Mouse (Mus musculus) MN1 (cell line): ENCODE data around the gene Brd7.
A peak's percentile ranks its signal among the peaks of the same experiment; 100 is the strongest.

Experiments
- DNase-seq: peaks from one replicate; pipeline ENCODE4 v3.0.0-alpha.2; 2016; ENCODE audit warnings: low spot score

The Brd7 gene

DNA sequence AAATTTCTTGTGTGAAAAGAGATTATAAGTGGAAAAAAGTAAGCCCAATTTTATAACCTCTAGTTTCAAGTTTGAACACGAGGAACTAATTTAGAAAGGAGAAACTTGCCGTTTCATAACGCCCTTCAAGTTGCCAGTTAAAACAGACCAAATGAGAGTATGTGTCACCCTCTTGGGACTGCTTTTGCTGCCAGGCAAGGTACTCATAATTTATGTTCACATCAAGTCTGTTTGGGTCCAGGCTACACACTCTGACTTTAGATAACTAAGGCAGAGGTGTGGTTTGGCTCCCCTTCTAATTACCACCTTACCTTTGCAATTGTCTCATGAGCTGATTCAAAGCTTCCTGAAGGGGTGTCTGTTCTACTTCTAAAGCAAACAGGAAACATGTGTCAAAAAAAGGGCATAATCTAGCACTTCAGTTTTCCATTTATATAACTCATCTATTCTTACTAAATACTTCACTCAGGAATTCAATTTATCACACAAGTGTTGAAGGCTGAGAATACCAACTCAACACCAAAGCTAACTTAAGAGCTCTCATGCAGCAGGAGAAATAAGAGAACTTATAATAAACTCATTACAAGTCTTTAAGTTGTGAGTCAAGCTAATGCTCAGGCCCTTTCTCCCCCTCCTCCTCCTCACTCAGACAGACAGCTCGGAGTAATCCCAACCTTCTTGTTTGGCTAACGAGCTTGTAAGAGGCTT, 4.6 kb downstream of the Brd7 start:
- no peak for DNase-seq

DNA sequence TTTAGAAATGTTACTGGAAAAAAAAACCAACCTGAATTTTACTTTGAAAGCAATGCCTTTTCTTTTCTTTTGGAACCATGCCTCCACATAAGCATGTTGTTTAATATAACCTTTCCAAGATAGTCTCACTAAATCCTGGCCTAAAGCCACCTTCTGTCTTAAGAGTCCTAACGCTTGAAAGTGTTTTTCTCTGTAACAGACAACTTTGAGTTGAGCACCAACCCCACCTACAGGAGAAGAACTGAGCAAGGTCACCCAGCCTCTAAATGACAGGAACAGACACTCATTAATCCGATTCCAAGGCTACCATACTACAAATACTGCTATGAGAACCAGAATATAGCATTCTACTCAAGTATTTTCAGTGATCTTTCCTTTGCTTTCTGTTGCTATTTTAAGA, 12.9 kb downstream of the Brd7 start:
- no peak for DNase-seq

DNA sequence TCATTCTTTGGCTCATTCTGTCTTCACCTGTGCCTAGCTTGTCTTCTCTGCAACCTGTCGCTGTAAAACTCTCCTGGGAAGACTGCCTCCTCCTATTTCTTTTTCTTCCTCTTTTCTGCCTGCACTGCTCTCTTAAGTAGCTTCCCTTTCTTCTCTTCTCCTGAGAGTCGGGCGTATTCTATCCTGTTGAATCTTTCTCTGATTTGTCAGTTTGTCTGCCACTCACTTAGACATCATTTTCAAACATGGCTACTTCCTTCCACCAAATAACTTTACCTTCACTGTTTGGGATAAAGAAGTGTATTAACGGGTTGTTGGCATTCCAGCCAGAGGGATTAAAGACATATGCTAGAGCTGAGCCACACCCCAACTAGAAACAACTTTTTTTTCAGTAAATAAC, 20.0 kb downstream of the Brd7 start:
- no peak for DNase-seq

DNA sequence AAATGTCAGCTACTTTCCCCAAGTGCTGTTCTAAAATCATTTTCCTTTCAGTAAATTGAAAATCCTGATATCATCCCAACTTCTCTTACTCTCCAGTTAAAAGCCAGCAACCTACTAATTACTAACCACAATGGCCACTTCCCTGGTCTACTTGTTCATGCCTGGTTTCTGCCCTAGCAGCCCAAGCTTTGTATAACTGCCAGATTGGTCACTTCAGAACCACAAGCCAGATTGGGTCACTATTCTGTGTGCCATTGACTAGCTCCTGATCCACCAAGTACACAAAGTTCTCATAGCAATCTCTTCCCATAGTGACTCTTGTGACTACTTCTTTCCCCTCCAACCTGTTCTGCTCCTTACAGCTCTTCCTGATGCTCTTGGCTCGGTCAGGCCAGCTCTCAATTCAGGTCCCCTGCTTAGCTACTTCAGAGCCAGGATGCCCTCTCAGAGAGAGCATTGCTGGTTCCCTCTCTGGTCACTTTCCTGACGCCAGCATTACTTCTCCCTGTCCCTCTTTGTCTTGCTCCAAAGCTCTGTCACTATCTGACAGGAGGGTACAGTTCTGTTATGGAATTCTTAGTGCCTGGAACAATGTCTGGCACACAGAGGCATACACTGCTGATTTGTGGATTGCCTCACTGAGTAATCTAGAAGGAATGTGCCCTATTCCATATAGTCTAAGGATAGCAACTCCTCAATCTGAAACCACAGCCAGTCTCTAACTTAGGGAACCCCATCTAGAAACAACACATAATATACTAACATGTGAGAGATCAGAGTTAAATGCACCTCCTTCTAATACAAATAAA, 21.9 kb downstream of the Brd7 start:
- DNase-seq, result no peak

DNA sequence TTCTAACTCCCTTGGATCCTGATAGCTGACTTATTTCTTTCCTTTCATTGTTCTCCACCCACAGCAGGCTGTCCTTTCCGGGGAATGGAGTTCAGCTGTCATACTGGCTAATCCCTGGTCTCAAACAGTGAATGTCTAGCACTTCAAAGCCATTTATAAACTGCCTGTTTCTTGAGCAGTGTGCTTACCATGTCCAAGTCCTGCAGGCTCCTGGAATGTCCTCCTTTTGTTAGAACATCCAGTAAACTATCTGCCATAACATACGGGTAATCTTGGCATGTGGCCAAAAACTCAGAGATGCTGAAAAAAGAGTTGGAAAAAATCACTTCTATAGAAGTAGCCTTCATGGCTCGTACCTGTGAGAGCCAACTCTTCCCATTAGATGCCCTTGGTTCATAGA, 22.8 kb downstream of the Brd7 start:
- DNase-seq, result no peak

DNA sequence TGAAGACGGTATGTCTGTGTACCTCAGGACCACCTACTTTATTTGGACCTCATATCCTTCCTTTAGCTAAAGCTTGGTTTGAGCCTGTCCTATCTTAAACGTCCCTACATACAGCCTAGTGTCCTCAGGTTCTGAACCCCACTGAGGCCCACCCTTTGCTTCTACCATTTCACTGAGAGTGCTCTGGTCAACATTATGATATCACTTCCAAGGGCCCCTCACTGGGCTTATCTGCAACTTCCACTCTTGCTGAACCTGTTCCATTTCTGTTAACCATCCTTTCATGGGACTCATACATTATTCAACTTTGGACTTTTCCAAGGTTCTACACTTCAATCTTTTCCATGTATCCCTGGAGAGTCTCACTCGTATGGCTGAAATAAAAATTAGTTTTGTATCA, 27.0 kb downstream of the Brd7 start:
- no peak for DNase-seq

DNA sequence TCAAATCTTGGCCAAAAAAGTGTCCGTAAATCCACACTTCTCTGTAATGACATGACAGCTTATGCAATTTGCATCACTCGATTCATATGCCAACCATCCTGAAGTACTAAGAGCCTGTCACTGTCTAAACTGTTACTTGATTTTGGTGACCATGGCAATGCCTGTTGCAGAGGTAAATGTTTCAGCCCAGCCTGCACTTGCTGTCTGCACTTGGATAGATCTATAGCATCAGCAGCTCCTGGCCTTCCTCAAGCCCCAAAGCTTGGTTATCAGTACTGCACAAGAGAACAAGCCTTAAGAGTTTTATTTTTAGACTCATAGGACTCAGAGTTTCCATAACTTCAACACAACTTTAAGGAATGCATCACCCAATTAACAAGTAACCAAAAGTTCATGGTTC, 27.6 kb downstream of the Brd7 start:
- no peak for DNase-seq

DNA sequence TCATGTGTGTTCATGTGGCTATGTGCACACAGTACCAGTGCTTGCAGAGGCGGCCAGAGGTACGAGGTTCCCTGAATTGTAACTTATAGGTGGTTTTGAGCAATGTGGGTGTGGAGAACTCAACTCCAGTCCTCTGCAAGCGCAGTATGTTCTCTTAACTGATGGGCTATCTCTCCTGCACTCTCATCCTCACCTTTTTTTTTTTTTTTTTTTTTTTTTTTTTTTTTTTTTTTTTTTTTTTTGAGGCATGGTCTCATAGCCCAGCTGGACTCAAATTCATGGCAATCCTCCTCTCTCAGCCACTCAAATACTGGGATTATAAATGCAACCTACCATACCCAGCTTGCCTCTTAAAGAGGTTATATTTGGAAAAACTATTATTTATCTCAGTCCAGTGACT, 31.2 kb downstream of the Brd7 start:
- DNase-seq, result no peak

DNA sequence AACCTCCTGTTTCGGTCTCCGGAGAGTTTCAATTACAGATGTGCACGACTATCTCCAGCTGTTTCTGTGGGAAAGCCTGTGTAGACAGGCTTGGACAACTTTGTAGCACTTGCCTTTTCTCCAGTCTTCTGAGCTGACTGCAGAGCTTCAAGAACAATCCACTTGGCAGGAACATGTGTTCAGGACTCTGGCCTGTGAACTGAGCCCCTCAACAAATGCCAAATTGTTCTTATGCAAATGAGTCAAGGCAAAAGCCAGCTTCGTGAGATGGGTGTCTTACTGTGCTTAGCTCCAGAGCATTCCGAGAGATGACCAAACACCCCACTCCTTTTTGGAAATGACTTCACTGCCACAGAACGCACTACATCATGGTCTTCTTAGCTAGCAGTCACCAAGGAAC, 33.3 kb downstream of the Brd7 start:
- DNase-seq, result no peak

DNA sequence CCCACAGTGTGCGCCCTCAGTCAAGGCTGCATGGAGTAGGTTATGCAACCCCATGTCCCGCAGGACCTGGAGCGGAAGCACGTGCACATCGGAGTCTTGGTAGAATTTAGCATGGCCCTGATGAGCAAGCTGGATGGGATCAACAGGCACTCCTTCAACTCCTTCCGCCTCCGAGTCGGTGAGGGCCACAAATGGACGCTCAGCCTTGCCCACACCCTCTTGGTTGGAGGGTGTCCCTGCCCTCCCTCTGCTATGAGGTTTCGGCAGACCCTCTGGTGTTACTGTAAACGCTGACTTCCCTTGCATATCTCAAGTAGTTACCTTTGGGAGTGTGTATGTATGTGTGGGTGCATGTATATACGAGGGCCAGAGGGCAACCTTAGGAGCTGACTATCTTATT, 35.7 kb downstream of the Brd7 start:
- DNase-seq, result no peak

DNA sequence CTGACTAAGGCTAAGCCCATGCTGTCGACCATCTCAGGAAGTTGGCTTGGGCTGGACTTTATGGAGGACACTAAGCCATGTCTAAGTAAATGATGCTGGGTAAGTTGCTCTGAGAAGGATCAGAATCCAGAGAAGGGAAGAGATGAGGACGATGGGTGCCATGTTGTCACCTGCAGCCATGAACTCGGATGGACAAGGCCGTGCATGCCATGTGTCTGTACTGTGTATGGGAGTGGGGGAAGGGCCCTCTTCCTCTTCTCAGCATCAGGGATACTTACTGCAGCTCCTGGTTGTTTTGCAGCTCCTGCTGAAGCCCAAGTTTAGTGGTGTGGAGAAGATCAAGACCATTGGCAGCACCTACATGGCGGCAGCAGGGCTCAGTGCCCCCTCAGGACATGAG, 36.2 kb downstream of the Brd7 start:
- no peak for DNase-seq

DNA sequence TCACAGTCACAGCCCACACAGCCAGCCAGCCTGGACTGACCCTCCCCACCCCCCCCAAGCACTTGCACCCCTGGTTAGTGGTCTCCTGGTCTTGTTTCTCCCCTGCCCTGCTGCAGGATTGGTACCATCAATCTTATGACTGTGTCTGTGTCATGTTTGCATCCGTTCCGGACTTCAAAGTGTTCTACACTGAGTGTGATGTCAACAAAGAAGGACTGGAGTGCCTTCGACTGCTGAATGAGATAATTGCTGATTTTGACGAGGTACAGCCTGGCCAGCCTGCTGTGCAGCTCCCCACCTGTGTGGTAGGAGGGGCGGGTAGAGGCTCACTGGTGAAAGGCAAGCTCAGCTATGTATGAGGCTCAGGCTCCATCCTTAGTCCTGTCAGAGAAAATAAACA, 36.7 kb downstream of the Brd7 start:
- DNase-seq, result no peak

DNA sequence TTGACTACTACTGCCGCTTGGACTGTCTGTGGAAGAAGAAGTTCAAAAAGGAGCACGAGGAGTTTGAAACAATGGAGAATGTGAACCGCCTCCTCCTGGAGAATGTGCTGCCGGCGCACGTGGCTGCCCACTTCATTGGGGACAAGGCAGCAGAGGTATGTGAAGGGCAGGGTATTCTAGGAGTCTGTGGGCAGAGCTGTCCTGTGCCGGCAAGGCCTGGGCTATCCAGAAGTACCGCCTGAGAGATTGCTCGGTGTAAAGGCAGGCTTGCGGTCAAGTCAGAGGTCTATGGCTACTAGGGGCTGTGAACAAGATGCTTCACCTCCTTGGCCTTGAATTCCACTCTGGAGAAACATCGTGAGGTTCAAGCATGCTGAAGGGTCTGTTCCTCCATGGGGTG, 37.2 kb downstream of the Brd7 start:
- DNase-seq, result no peak

DNA sequence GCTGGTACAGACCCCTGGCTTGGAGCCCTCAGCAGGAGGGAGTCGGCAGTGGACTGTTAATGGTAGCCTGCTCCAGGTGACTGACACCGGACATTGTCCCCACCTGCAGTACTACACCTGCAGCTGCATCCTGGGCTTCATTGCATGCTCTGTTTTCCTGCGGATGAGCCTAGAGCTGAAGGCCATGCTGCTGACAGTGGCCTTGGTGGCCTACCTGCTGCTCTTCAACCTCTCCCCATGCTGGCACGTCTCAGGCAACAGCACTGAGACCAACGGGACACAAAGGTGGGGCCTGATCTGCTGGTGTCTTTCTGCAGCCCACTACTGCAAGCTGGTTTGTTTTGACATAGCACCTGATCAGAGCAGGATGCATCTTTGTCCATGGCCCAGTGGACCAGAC, 38.5 kb downstream of the Brd7 start:
- DNase-seq, result no peak

DNA sequence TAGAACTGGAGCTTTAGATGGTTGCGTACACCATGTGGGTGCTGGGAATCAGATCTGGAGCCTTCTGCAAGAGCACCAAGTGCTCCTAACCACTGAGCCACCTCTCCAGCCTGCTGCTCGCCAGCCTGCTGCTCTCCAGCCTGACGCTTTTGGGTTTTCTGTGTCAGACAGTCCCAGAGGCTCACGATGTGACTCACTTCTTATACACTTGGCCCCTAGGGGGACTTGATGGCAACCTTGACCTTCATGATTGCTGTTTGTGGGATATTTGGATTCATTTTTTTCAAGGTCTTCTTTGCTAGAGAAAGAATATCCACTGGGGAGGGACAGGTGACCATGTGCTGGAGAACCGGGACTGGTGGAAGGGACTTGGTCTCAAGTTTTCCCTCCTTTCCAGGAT, 40.6 kb downstream of the Brd7 start:
- DNase-seq, result no peak

DNA sequence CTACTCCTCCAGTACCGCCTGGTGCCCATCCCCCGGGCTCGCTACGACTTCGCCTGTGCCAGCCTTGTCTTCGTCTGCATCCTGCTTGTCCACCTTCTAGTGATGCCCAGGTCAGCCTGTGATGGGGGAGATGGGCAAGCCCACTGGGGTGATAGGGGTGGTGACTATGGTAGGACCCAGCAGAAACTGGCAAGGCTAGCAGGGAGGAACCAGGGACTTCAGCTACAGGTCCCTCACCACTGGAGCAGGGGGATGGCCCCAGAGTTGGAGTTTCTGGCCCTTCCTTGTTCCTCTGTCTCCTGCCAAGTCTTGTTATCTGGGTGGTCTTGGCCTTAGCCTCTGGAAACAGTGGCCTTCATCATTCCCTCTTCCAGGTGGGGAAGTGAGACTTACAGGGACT, 41.9 kb downstream of the Brd7 start:
- DNase-seq, result no peak

DNA sequence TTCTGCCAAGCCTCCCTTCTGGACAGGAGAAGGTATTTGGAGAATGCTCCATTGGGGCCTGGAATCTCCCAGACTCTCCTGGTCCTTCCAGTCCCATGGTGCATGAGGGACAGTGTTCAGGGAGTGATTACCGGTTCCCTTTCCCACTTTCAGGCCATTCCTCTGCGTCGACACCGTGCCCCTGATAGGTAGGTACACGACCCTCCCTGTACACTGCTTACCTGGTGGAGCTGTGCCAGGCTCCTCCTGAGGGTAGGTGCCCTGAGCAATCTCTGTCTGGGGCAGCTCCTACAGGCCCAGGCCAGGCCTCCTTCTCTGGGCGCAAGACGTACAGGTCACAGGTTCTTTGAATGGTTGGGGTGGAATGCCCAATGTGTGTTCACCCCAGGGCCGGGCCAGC, 43.8 kb downstream of the Brd7 start:
- DNase-seq, result no peak

DNA sequence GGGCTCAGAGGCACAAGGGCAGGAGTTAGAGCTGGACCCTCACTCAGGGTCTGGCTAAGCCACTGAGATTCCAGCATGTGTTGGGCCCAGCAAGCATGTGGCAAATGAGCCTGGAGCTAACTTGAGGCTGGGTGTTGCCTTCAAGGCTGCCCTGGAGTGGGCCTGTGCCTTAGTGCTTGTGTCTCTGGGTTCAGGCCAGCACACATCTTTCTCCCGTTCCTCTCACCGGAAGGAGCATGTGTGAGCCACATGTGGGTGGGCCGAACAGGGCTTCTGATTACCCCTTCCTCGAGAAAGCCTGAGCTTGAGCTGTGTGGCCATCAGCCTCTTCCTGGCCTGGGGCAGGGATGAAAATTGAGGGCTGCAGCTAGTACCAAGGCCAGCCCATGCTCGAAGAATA, 44.7 kb downstream of the Brd7 start:
- DNase-seq, result no peak

DNA sequence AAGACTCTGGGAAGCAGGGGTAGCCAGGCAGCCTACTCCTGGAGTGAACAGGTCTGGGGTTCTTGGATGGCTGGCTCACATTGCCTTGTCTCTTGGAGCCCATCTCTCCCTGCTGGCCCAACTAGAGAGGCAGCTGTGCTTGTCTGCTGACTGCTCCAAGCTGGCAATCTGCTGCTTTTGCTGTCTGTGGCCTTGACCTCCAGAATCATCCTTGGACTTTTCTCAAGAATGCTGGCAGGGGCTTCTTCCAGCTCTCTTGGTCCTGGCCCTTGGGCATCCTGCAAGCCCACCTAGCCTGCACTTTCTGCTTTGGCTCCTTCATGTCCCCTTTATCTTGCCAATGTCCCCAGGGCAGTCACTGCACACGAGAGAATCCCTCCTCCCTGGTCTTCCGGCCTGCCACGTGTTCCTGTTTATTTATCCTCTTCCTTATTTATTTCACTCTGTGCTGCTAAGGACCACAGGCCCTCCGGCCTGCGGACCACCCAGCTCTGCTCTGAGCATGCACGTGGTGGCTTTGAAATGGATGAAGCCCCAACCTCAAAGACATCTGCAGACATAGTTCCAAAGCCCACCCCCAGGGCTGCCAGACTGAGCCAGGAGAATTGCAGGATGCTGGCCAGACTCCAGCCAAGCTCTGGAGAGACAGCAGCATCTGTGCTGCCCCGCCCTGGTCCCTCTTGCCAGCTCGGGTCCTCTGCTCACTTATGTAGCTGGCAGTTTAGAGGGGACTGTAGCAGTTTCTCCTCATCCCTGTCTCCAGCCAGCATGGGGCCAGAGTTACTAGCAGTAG, 45.7 kb downstream of the Brd7 start:
- peak; percentile 68 for DNase-seq

DNA sequence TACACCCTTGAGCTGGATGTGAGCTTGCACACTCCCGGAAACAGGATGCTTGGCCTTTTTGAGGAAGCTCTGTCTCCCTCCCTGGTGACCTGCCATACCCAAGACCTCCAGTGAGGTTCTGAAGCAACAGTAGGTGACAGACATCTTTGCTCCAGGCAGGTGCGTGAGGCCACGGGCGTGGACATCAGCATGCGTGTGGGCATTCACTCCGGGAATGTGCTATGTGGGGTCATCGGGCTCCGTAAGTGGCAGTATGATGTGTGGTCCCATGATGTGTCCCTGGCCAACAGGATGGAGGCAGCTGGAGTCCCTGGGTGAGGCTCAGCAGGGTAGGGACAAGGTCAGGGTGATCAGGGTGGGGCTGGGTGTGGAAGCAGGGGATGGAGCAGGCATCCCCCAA, 46.7 kb downstream of the Brd7 start:
- DNase-seq, result no peak

DNA sequence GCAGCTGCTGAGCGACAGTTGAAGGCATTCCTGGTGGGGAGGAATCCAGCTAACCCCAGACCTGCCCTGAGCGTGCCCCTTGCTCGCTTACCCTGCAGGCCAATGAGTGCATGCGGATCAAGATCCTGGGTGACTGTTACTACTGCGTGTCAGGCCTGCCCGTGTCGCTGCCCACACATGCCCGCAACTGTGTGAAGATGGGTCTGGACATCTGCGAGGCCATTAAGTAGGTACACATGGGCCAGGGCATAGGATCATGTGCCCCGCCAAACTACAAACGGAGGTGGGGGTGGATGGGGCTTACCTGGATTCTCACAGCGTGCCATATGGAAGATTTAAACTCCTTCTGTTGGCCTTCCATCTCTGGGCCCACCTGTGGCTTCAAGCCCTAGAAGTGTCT, 48.0 kb downstream of the Brd7 start:
- no peak for DNase-seq

DNA sequence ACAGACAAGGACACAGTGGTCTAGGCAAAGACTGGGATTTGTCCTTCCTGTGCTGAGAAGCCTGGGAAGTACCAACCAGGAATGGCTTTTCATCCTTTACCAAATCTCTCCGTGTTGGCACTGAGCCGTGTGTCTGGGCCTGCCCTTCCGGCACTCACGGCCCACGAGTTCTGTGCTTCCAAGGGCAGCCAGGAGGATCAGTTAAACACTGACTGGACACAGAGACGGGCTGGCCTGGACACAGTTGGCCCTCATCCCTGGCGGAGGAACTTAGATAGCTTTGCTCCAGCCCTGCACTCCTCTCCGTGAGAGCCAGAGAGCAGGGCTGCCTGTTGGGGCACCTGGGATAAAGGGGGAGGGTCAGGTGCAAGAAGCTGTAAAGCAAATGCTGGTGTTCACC, 49.0 kb downstream of the Brd7 start:
- peak; percentile 56 for DNase-seq

DNA sequence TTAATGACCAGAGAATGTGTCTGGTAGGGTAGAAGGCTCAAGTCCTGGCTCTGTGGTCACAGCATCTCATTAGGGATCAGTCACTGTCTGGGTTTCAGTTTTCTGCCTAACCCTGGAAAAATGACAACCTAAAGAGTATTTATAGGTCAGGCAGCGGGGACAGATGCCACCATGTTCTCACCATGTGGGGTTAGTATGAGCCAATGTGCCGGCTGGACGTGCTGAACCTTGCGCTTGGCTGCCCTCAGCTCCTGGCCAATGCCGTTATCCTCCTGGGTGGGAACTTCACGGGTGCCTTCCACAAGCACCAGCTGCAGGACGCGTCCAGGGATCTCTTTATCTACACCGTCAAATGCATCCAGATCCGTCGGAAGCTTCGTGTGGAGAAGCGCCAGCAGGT, 51.7 kb downstream of the Brd7 start:
- no peak for DNase-seq
